Mouse (Mus musculus) liver, postnatal 0 days (tissue): Measurements from ENCODE around the gene Krt28. TPM values are rescaled to one million over a fixed set of nuclear protein-coding genes. Genes with fewer than 3 reads are reported as not detected.
A peak's percentile ranks its signal among the peaks of the same experiment; 100 is the strongest.

Experiments
- ATAC-seq: fragments of 200-750 bp; cut with Nextera tagmentation; 2 replicates; pipeline ENCODE4 v1.8.0; 2017; ENCODE audit warnings: mild to moderate bottlenecking, moderate library complexity
- DNase-seq: peaks from one replicate; pipeline ENCODE4 v3.0.0-alpha.2; 2016
- H3K27ac ChIP-seq: fragments of 300-500 bp; sonication (generic); 2 replicates; pipeline ENCODE4 v1.5.1; 2014; ENCODE audit warnings: antibody characterized with exemption, moderate library complexity, mild to moderate bottlenecking, low read depth
- H3K27me3 ChIP-seq: fragments of 300-500 bp; sonication (generic); 2 replicates; pipeline ENCODE4 v1.6.1; 2014; ENCODE audit warnings: low read length, control low read depth, mixed read lengths; ENCODE audit not compliant: insufficient read depth
- H3K36me3 ChIP-seq: fragments of 300-500 bp; sonication (generic); replicated peaks from 2 replicates; pipeline ENCODE4 v1.6.1; 2014; ENCODE audit warnings: mild to moderate bottlenecking, control low read depth, low read length, moderate library complexity, mixed read lengths; ENCODE audit not compliant: insufficient read depth
- H3K4me1 ChIP-seq: fragments of 300-500 bp; sonication (generic); 2 replicates; pipeline ENCODE4 v1.6.1; 2014; ENCODE audit warnings: antibody characterized with exemption, mild to moderate bottlenecking, control low read depth; ENCODE audit not compliant: insufficient read depth
- H3K4me2 ChIP-seq: fragments of 300-500 bp; sonication (generic); 2 replicates; pipeline ENCODE4 v1.6.1; 2014; ENCODE audit warnings: low read depth, mild to moderate bottlenecking, low read length, moderate library complexity, mixed read lengths
- H3K4me3 ChIP-seq: fragments of 300-500 bp; sonication (generic); 2 replicates; pipeline ENCODE4 v1.5.1; 2014; ENCODE audit warnings: low read depth, low read length
- H3K9ac ChIP-seq: fragments of 300-500 bp; sonication (generic); replicated peaks from 2 replicates; pipeline ENCODE4 v1.6.1; 2014; ENCODE audit warnings: mild to moderate bottlenecking, moderate library complexity
- H3K9me3 ChIP-seq: fragments of 300-500 bp; sonication (generic); 2 replicates; pipeline ENCODE4 v1.6.1; 2016; ENCODE audit warnings: mild to moderate bottlenecking, control low read depth, low read length, mixed read lengths
- CTCF ChIP-seq: sonication (generic); IDR thresholded peaks from 2 replicates; pipeline ENCODE4 v1.5.1; 2016; ENCODE audit warnings: antibody characterized with exemption, low read depth
- EP300 ChIP-seq: IDR thresholded peaks from 2 replicates; pipeline ENCODE4 v1.6.1; 2016; ENCODE audit warnings: antibody characterized with exemption, low read depth, mild to moderate bottlenecking
- WGBS: fragments of 180-500 bp; shearing (Covaris S2); extraction: QIAGEN DNeasy Blood & Tissue Kit; methylation state at CpG from one replicate; pipeline ENCODE4 v1.1.7; 2014; ENCODE audit not compliant: insufficient replicate concordance; 5-methylcytosine and 5-hydroxymethylcytosine counted together
- polyA plus RNA-seq: library from polyadenylated mRNA; unstranded; fragments of >200 nt; fragmentation: Nextera tagmentation; extraction: Ambion mirVana; gene quantifications from 2 replicates; pipeline ENCODE4 v1.2.1, GENCODE M21; 2015

Krt28 gene
- polyA plus RNA-seq, 1 experiment from 2014 or later, result not detected

- Histone ChIP-seq H3K4me2 (no peak overlapping the region), H3K36me3 (no peaks in the 10 kb centered on the region), H3K27ac (no peak overlapping the region), H3K9ac (no peak overlapping the region), H3K4me1 (no peaks in the 10 kb centered on the region), H3K4me3 (no peak overlapping the region), H3K9me3 (no peaks in the 10 kb centered on the region), H3K27me3 (0 out of 2 replicates have a peak, but pooled peaks cover 4% of the 10 kb centered on the region)
- no peak for TF ChIP-seq CTCF
- TF ChIP-seq EP300, result no peak
- 74% methylated on average over 6 of the region's 6 CpGs for WGBS
- ATAC-seq (no peak), DNase-seq (no peak)
Measured at GRCm38 (mm10) chr11:99391375-99391774, 16.7 kb upstream of the Krt28 start.

GRCm38 (mm10) chr11:99390866-99391265 is 16.2 kb upstream of the Krt28 start:
- ATAC-seq, result no peak
- no peaks in the 10 kb centered on the region for H3K4me1 ChIP-seq
- H3K4me3 ChIP-seq, result no peak overlapping the region
- no peak overlapping the region for H3K27ac ChIP-seq
- TF ChIP-seq CTCF, result no peak
- TF ChIP-seq EP300, result no peak
- DNase-seq, result no peak
- no peaks in the 10 kb centered on the region for H3K9me3 ChIP-seq
- no peaks in the 10 kb centered on the region for H3K36me3 ChIP-seq
- no peak overlapping the region for H3K9ac ChIP-seq
- no peak overlapping the region for H3K4me2 ChIP-seq
- H3K27me3 ChIP-seq, result 0 out of 2 replicates have a peak, but pooled peaks cover 4% of the 10 kb centered on the region
- 57% methylated on average over 7 of the region's 7 CpGs for WGBS

GRCm38 (mm10) chr11:99389264-99389663 is 14.6 kb upstream of the Krt28 start, which contains the start of gene Krt10:
TSS of gene Krt10 (minus strand) at chr11:99389364.
- no peak for TF ChIP-seq EP300
- no peak for TF ChIP-seq CTCF
- Histone ChIP-seq H3K4me1 (no peaks in the 10 kb centered on the region), H3K9ac (no peak within 1 kb of the TSS), H3K4me3 (no peak within 1 kb of the TSS), H3K9me3 (no peaks in the 10 kb centered on the region), H3K36me3 (no peaks in the 10 kb centered on the region), H3K27me3 (0 out of 2 replicates have a peak, but pooled peaks cover 4% of the 10 kb centered on the region), H3K4me2 (no peak within 1 kb of the TSS), H3K27ac (no peak within 1 kb of the TSS)
- ATAC-seq (no peak), DNase-seq (no peak)
- WGBS, result 77% methylated on average over 4 of the region's 4 CpGs

- no peaks in the 10 kb centered on the region for H3K4me1 ChIP-seq
- ATAC-seq, result no peak
- no peak overlapping the region for H3K4me3 ChIP-seq
- no peak for DNase-seq
- H3K9me3 ChIP-seq, result no peaks in the 10 kb centered on the region
- TF ChIP-seq EP300 (no peak), CTCF (no peak)
- H3K36me3 ChIP-seq, result no peaks in the 10 kb centered on the region
- no peak overlapping the region for H3K9ac ChIP-seq
- whole genome bisulfite sequencing, result 84% methylated on average over 18 of the region's 18 CpGs
- H3K4me2 ChIP-seq, result no peak overlapping the region
- no peak overlapping the region for H3K27ac ChIP-seq
- H3K27me3 ChIP-seq, result 0 out of 2 replicates have a peak, but pooled peaks cover 4% of the 10 kb centered on the region
Measured at GRCm38 (mm10) chr11:99388661-99389060, 14.0 kb upstream of the Krt28 start.

- Histone ChIP-seq H3K4me1 (no peaks in the 10 kb centered on the region), H3K4me2 (peak overlapping the region; percentile 70), H3K9me3 (no peaks in the 10 kb centered on the region), H3K4me3 (peak overlapping the region; percentile 60), H3K27ac (peak overlapping the region; percentile 93), H3K27me3 (0 out of 2 replicates have a peak, but pooled peaks cover 4% of the 10 kb centered on the region), H3K9ac (peak overlapping the region; percentile 66), H3K36me3 (no peaks in the 10 kb centered on the region)
- 5% methylated on average over 70 of the region's 71 CpGs for WGBS
- TF ChIP-seq CTCF (no peak), EP300 (peak; percentile 32; the same call in 1 of the 2 replicates)
- peak; percentile 95 for ATAC-seq
- DNase-seq, result peak; percentile 87
Measured at GRCm38 (mm10) chr11:99385813-99386721, 11.4 kb upstream of the Krt28 start.

GRCm38 (mm10) chr11:99379568-99379967 is 4.9 kb upstream of the Krt28 start:
- TF ChIP-seq EP300 (no peak), CTCF (peak; percentile 90)
- H3K4me1 ChIP-seq, result no peaks in the 10 kb centered on the region
- H3K4me3 ChIP-seq, result no peak overlapping the region
- DNase-seq (peak; percentile 80), ATAC-seq (no peak)
- 9% methylated on average over 5 of the region's 5 CpGs for WGBS
- H3K9me3 ChIP-seq, result no peaks in the 10 kb centered on the region
- H3K36me3 ChIP-seq, result no peaks in the 10 kb centered on the region
- no peak overlapping the region for H3K9ac ChIP-seq
- H3K27ac ChIP-seq, result no peak overlapping the region
- H3K4me2 ChIP-seq, result no peak overlapping the region
- no peaks in the 10 kb centered on the region for H3K27me3 ChIP-seq
